Mouse (Mus musculus): ENCODE measurements around the gene Hist1h4f. TPM values are rescaled to one million over a fixed set of nuclear protein-coding genes. Genes with fewer than 3 reads are reported as not detected.
"Not testable (repeated sequence)": the region's sequence is repeated elsewhere in the genome, so short reads cannot be mapped to it uniquely, and the experiment has no call there.

The Hist1h4f gene
- 100 to 1,000 TPM; 143 to 156 TPM for total RNA-seq (2021)

GRCm38 (mm10) chr13:23551146-23551834, at the start of gene Hist1h4f:
Gene Hist1h4f (minus strand): TSS chr13:23551648.
- DNase-seq = peak; percentile 89

- DNase-seq = peak; percentile 56
Measured at GRCm38 (mm10) chr13:23597957-23598356, 46.5 kb upstream of the Hist1h4f start.

- DNase-seq = no peak
Measured at GRCm38 (mm10) chr13:23595622-23596372, 44.3 kb upstream of the Hist1h4f start.

GRCm38 (mm10) chr13:23595185-23595584, 43.7 kb upstream of the Hist1h4f start:
- no peak for DNase-seq

- DNase-seq = no peak
Measured at GRCm38 (mm10) chr13:23593051-23593770, 41.8 kb upstream of the Hist1h4f start.

GRCm38 (mm10) chr13:23592614-23593013, 41.2 kb upstream of the Hist1h4f start:
- DNase-seq = no peak

- not testable (repeated sequence) for DNase-seq
Measured at GRCm38 (mm10) chr13:23591886-23592285, 40.4 kb upstream of the Hist1h4f start.

GRCm38 (mm10) chr13:23591206-23591605, 39.8 kb upstream of the Hist1h4f start:
- no peak for DNase-seq

GRCm38 (mm10) chr13:23586940-23587225, 35.4 kb upstream of the Hist1h4f start:
- DNase-seq = no peak

GRCm38 (mm10) chr13:23586099-23586939, 34.9 kb upstream of the Hist1h4f start:
- no peak for DNase-seq

- DNase-seq = peak; percentile 71 to 75
Measured at GRCm38 (mm10) chr13:23585442-23586098, 34.1 kb upstream of the Hist1h4f start.

- DNase-seq = peak; percentile 66 to 68
Measured at GRCm38 (mm10) chr13:23585029-23585441, 33.6 kb upstream of the Hist1h4f start.

GRCm38 (mm10) chr13:23584331-23584730, 32.9 kb upstream of the Hist1h4f start:
- no peak for DNase-seq

- no peak for DNase-seq
Measured at GRCm38 (mm10) chr13:23583387-23584068, 32.1 kb upstream of the Hist1h4f start.

- DNase-seq = no peak
Measured at GRCm38 (mm10) chr13:23582219-23583056, 31.0 kb upstream of the Hist1h4f start.

- DNase-seq = peak; percentile 96 to 97
Measured at GRCm38 (mm10) chr13:23581408-23582218, 30.2 kb upstream of the Hist1h4f start, which contains the start of gene Hist1h4d. Gene Hist1h4d (plus strand): TSS chr13:23581598.

- no peak for DNase-seq
Measured at GRCm38 (mm10) chr13:23577835-23578234, 26.4 kb upstream of the Hist1h4f start.

GRCm38 (mm10) chr13:23576906-23577639, 25.6 kb upstream of the Hist1h4f start:
- DNase-seq = no peak
